Mouse (Mus musculus): ENCODE measurements around the gene Psrc1. TPM values are rescaled to one million over a fixed set of nuclear protein-coding genes. Genes with fewer than 3 reads are reported as not detected.
A peak's percentile ranks its signal among the peaks of the same experiment; 100 is the strongest.

Gene Psrc1
- under 1 TPM in 1 of 2 experiments, not detected in 1; 0.33 TPM for total RNA-seq (2021)
- long read RNA-seq, experiment 1: 0 reads
- long read RNA-seq, experiment 2: 0 reads

- DNase-seq: peak; percentile 93 to 95
These were observed at the start of gene Psrc1 for GRCm38 (mm10) chr3:108383485-108384354. TSS of gene Psrc1 (plus strand) at chr3:108383839.

GRCm38 (mm10) chr3:108336878-108337277 is 46.8 kb upstream of the Psrc1 start:
- DNase-seq: no peak

GRCm38 (mm10) chr3:108341040-108341439 is 42.6 kb upstream of the Psrc1 start:
- no peak for DNase-seq

GRCm38 (mm10) chr3:108342185-108342584 is 41.5 kb upstream of the Psrc1 start:
- DNase-seq: no peak

GRCm38 (mm10) chr3:108345855-108346254 is 37.8 kb upstream of the Psrc1 start:
- no peak for DNase-seq

GRCm38 (mm10) chr3:108348376-108348775 is 35.3 kb upstream of the Psrc1 start:
- DNase-seq: no peak

- no peak for DNase-seq
These were observed 28.4 kb upstream of the Psrc1 start for GRCm38 (mm10) chr3:108355245-108355644.

- DNase-seq: no peak
These were observed 26.6 kb upstream of the Psrc1 start for GRCm38 (mm10) chr3:108357051-108357450.

- DNase-seq: no peak
These were observed 25.2 kb upstream of the Psrc1 start for GRCm38 (mm10) chr3:108358445-108358844.

- no peak for DNase-seq
These were observed 22.7 kb upstream of the Psrc1 start for GRCm38 (mm10) chr3:108360894-108361293.

GRCm38 (mm10) chr3:108363626-108364025 is 20.0 kb upstream of the Psrc1 start:
- DNase-seq: peak; percentile 28 to 59

- no peak for DNase-seq
These were observed 19.2 kb upstream of the Psrc1 start, which contains the start of gene Mybphl for GRCm38 (mm10) chr3:108364270-108364995. TSS of gene Mybphl (plus strand) at chr3:108364911.

GRCm38 (mm10) chr3:108367173-108367572 is 16.5 kb upstream of the Psrc1 start:
- DNase-seq: no peak

GRCm38 (mm10) chr3:108367828-108368227 is 15.8 kb upstream of the Psrc1 start:
- no peak for DNase-seq

GRCm38 (mm10) chr3:108368721-108369120 is 14.9 kb upstream of the Psrc1 start:
- DNase-seq: no peak

- no peak for DNase-seq
These were observed 11.4 kb upstream of the Psrc1 start for GRCm38 (mm10) chr3:108372274-108372673.

GRCm38 (mm10) chr3:108372691-108373090 is 10.9 kb upstream of the Psrc1 start:
- DNase-seq: no peak

GRCm38 (mm10) chr3:108378875-108379663 is 4.6 kb upstream of the Psrc1 start:
- DNase-seq: no peak

GRCm38 (mm10) chr3:108380695-108381094 is 2.9 kb upstream of the Psrc1 start:
- DNase-seq: no peak

GRCm38 (mm10) chr3:108381945-108382875 is 1.4 kb upstream of the Psrc1 start:
- DNase-seq: peak in 1 of 2 experiments; percentile 33

GRCm38 (mm10) chr3:108384425-108384824 is 786 bp downstream of the Psrc1 start:
- DNase-seq: no peak
